Mouse (Mus musculus) thymus, adult 2 months (tissue): ENCODE measurements at regions not wholly inside any gene's neighbourhood (a gene's known extent, or its start where the extent isn't known, plus 50 kb on each side); places are given as distances from the start of the nearest gene placed in this dataset.

Experiments
- CTCF ChIP-seq: fragments of 200-500 bp; IDR thresholded peaks from 2 replicates; pipeline ENCODE4 v1.5.1; 2012; ENCODE audit warnings: mild to moderate bottlenecking, control low read depth, low read length, moderate library complexity, borderline replicate concordance; ENCODE audit not compliant: control insufficient read depth, poor library complexity, insufficient read depth; ENCODE audit errors: extremely low read depth
- POLR2A ChIP-seq: fragments of 200-500 bp; IDR thresholded peaks from 2 replicates; pipeline ENCODE4 v1.6.1; 2012; ENCODE audit warnings: mild to moderate bottlenecking, low read length, control low read depth, moderate library complexity; ENCODE audit not compliant: control insufficient read depth, poor library complexity, insufficient read depth; ENCODE audit errors: extremely low read depth

DNA sequence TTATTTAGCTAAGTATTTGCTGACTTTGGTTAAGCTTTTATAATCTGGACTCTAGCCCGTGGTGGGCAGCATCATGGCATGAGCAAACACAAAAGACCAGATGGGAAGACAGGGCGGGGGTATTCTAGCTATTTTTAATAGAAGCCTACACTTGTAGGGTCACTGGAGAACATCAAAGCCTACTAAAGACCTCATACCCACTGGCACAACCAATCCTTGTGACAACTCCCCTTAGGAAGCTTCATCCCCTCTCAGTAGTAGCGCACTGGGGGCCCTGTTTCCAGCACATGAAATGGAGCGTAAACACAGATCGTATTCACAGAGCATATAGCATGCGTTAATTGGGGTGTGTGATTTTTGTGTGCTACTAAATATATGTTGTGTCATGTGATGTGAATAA, 202.4 kb downstream of the Smoc2 start:
- no peak for TF ChIP-seq POLR2A
- no peak for TF ChIP-seq CTCF
